Mouse (Mus musculus) intestine, embryonic 14.5 days (tissue): ENCODE measurements at regions not wholly inside any gene's neighbourhood (a gene's known extent, or its start where the extent isn't known, plus 50 kb on each side); places are given as distances from the start of the nearest gene placed in this dataset.

Source experiments
- ATAC-seq: fragments of 200-750 bp; cut with Nextera tagmentation; replicated peaks from 2 replicates; pipeline ENCODE4 v1.8.0; 2017; ENCODE audit warnings: low read depth, moderate number of reproducible peaks, moderate TSS enrichment, moderate library complexity; ENCODE audit not compliant: low FRiP score, low TSS enrichment
- DNase-seq: peaks from one replicate; pipeline ENCODE4 v3.0.0-alpha.2; 2018; ENCODE audit warnings: low spot score
- H3K27ac ChIP-seq: fragments of 300-500 bp; sonication (generic); 2 replicates; pipeline ENCODE4 v1.5.1; 2014; ENCODE audit warnings: low read depth, mild to moderate bottlenecking, control low read depth
- H3K27me3 ChIP-seq: fragments of 300-500 bp; sonication (generic); replicated peaks from 2 replicates; pipeline ENCODE4 v1.6.1; 2014; ENCODE audit warnings: low read length, control low read depth; ENCODE audit not compliant: control insufficient read depth, insufficient read depth
- H3K36me3 ChIP-seq: fragments of 300-500 bp; sonication (generic); 2 replicates; pipeline ENCODE4 v1.6.1; 2014; ENCODE audit warnings: low read length, control low read depth; ENCODE audit not compliant: control insufficient read depth, insufficient read depth
- H3K4me1 ChIP-seq: fragments of 300-500 bp; sonication (generic); replicated peaks from 2 replicates; pipeline ENCODE4 v1.6.1; 2014; ENCODE audit warnings: low read length, control low read depth, mixed read lengths; ENCODE audit not compliant: control insufficient read depth, insufficient read depth
- H3K4me2 ChIP-seq: fragments of 300-500 bp; sonication (generic); 2 replicates; pipeline ENCODE4 v1.6.1; 2014; ENCODE audit warnings: low read length
- H3K4me3 ChIP-seq: fragments of 300-500 bp; sonication (generic); 2 replicates; pipeline ENCODE4 v1.5.1; 2014; ENCODE audit warnings: low read depth, low read length, control low read depth, mixed read lengths
- H3K9ac ChIP-seq: fragments of 300-500 bp; sonication (generic); 2 replicates; pipeline ENCODE4 v1.6.1; 2014; ENCODE audit warnings: mild to moderate bottlenecking, low read length
- H3K9me3 ChIP-seq: fragments of 300-500 bp; sonication (generic); 2 replicates; pipeline ENCODE4 v1.6.1; 2016; ENCODE audit warnings: low read length, control low read depth; ENCODE audit not compliant: control insufficient read depth
- WGBS: fragments of 180-500 bp; shearing (Covaris S2); extraction: QIAGEN DNeasy Blood & Tissue Kit; methylation state at CpG from one replicate; pipeline ENCODE4 v1.1.7; 2014; 5-methylcytosine and 5-hydroxymethylcytosine counted together

GRCm38 (mm10) chr12:117346091-117346490, 170.2 kb upstream of the Rapgef5 start:
- DNase-seq, result no peak
- ATAC-seq, result no peak

GRCm38 (mm10) chr12:117347135-117347534, 169.1 kb upstream of the Rapgef5 start:
- no peak for ATAC-seq
- H3K27me3 ChIP-seq, result no peaks in the 10 kb centered on the region
- H3K36me3 ChIP-seq, result no peaks in the 10 kb centered on the region
- peaks cover 4% of the 10 kb centered on the region; the same call in 1 of the 2 replicates for H3K4me1 ChIP-seq
- H3K4me3 ChIP-seq, result no peak overlapping the region
- H3K9ac ChIP-seq, result no peak overlapping the region
- no peaks in the 10 kb centered on the region for H3K9me3 ChIP-seq
- H3K4me2 ChIP-seq, result no peak overlapping the region
- no peak overlapping the region for H3K27ac ChIP-seq
- no peak for DNase-seq
- WGBS, result 56% methylated on average over 3 of the region's 3 CpGs

More at GRCm38 (mm10) chr12:117346091-117346490, 170.2 kb upstream of the Rapgef5 start:
- 88% methylated on average over 2 of the region's 2 CpGs for WGBS
- Histone ChIP-seq H3K27ac (no peak overlapping the region), H3K4me3 (no peak overlapping the region), H3K27me3 (no peaks in the 10 kb centered on the region), H3K9me3 (no peaks in the 10 kb centered on the region), H3K4me2 (no peak overlapping the region), H3K4me1 (peaks cover 4% of the 10 kb centered on the region; the same call in 1 of the 2 replicates), H3K36me3 (no peaks in the 10 kb centered on the region), H3K9ac (no peak overlapping the region)

GRCm38 (mm10) chr12:117348516-117348915, 167.8 kb upstream of the Rapgef5 start:
- ATAC-seq (no peak), DNase-seq (no peak)
- Histone ChIP-seq H3K9ac (no peak overlapping the region), H3K4me3 (no peak overlapping the region), H3K4me1 (peaks cover 4% of the 10 kb centered on the region; the same call in 1 of the 2 replicates), H3K27me3 (no peaks in the 10 kb centered on the region), H3K27ac (no peak overlapping the region), H3K36me3 (no peaks in the 10 kb centered on the region), H3K4me2 (no peak overlapping the region), H3K9me3 (no peaks in the 10 kb centered on the region)
- WGBS, result 85% methylated on average over 3 of the region's 3 CpGs

DNA sequence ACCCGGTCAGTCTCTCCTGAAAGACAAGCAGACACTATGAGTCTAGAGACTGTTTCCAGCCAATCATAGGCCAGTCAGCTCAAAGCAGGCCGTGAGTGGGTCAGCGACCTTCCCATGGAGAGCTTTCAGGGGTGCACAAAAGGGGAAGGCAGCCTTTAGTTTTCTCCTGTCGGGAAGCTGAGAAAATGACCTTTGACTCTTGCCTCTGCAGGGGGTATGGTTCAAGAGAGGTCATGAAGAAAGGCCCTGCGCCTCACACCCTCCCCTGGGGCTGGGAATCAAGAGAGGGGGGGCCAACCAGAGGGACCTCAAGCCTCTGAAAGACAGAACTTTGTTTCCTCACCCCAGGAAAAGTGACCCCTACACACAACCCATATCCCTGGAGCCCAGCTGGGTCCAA, 164.4 kb upstream of the Rapgef5 start:
- H3K9ac ChIP-seq, result no peak overlapping the region
- H3K36me3 ChIP-seq, result no peaks in the 10 kb centered on the region
- ATAC-seq (no peak), DNase-seq (no peak)
- no peak overlapping the region for H3K27ac ChIP-seq
- no peaks in the 10 kb centered on the region for H3K4me1 ChIP-seq
- no peaks in the 10 kb centered on the region for H3K27me3 ChIP-seq
- 25% methylated on average over 5 of the region's 5 CpGs for WGBS
- no peaks in the 10 kb centered on the region for H3K9me3 ChIP-seq
- no peak overlapping the region for H3K4me3 ChIP-seq
- H3K4me2 ChIP-seq, result no peak overlapping the region

DNA sequence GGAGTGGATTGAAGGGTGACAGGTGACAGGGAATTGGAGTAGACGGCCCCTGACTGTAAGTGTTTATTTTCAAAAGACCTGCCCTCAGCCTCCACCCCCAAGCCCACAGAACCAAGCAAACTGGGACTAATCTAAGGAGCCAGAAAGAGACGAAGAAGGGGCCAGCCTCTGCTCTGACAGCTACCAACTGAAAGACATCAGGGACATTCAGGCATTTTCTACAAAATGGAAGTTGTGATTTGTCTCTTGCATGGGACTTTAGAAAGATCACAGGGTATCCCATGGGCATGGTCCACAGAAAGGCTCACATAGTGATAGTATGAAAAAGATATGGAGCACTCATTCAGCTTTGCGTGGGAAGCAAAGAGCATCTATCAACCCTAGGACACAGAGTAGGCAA, 163.8 kb upstream of the Rapgef5 start:
- 61% methylated on average over 3 of the region's 3 CpGs for WGBS
- DNase-seq, result no peak

GRCm38 (mm10) chr12:117352938-117353337, 163.3 kb upstream of the Rapgef5 start:
- Histone ChIP-seq H3K9me3 (no peaks in the 10 kb centered on the region), H3K4me1 (no peaks in the 10 kb centered on the region), H3K27ac (no peak overlapping the region), H3K27me3 (no peaks in the 10 kb centered on the region), H3K36me3 (no peaks in the 10 kb centered on the region), H3K4me3 (no peak overlapping the region), H3K9ac (no peak overlapping the region), H3K4me2 (no peak overlapping the region)
- ATAC-seq, result no peak
- no peak for DNase-seq

More for the DNA sequence above, 163.8 kb upstream of the Rapgef5 start:
- Histone ChIP-seq H3K27me3 (no peaks in the 10 kb centered on the region), H3K9me3 (no peaks in the 10 kb centered on the region), H3K4me3 (no peak overlapping the region), H3K36me3 (no peaks in the 10 kb centered on the region), H3K4me2 (no peak overlapping the region), H3K4me1 (no peaks in the 10 kb centered on the region), H3K9ac (no peak overlapping the region), H3K27ac (no peak overlapping the region)
- no peak for ATAC-seq

DNA sequence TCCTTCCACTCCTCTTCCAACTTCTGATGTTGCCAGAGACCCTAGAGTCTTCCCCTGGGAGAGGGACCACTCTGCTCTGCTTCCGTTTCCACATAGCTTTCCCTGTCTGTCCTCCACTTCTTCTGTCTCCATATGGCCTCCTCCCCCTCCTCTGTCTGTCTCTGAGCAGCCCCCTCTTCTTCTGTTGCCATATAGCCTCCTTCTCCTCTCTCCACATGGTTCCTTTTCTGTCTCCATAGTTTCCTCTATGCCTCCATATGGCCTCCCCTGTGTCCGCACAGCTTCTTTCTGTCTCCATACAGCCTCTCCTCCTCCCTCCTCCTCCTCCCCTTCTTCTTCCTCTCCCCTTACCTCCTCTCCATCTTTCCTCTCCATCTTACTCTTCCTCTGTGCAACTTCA, 158.5 kb upstream of the Rapgef5 start:
- Histone ChIP-seq H3K27me3 (no peaks in the 10 kb centered on the region), H3K4me3 (no peak overlapping the region), H3K27ac (no peak overlapping the region), H3K9ac (no peak overlapping the region), H3K4me1 (no peaks in the 10 kb centered on the region), H3K9me3 (no peaks in the 10 kb centered on the region), H3K36me3 (no peaks in the 10 kb centered on the region), H3K4me2 (no peak overlapping the region)
- ATAC-seq (no peak), DNase-seq (no peak)
- WGBS, result 81% methylated on average over 2 of the region's 2 CpGs

GRCm38 (mm10) chr12:117358891-117359290, 157.4 kb upstream of the Rapgef5 start:
- 97% methylated on average over 3 of the region's 3 CpGs for WGBS
- H3K36me3 ChIP-seq, result no peaks in the 10 kb centered on the region

GRCm38 (mm10) chr12:117360215-117360614, 156.1 kb upstream of the Rapgef5 start:
- no peak overlapping the region for H3K27ac ChIP-seq
- DNase-seq (no peak), ATAC-seq (no peak)
- H3K36me3 ChIP-seq, result no peaks in the 10 kb centered on the region
- 86% methylated on average over 4 of the region's 4 CpGs for WGBS
- H3K9me3 ChIP-seq, result no peaks in the 10 kb centered on the region
- no peaks in the 10 kb centered on the region for H3K27me3 ChIP-seq
- H3K4me2 ChIP-seq, result no peak overlapping the region
- no peak overlapping the region for H3K4me3 ChIP-seq
- no peak overlapping the region for H3K9ac ChIP-seq
- H3K4me1 ChIP-seq, result no peaks in the 10 kb centered on the region

More at GRCm38 (mm10) chr12:117358891-117359290, 157.4 kb upstream of the Rapgef5 start:
- no peak overlapping the region for H3K4me2 ChIP-seq
- ATAC-seq (no peak), DNase-seq (no peak)
- H3K9me3 ChIP-seq, result no peaks in the 10 kb centered on the region
- no peak overlapping the region for H3K27ac ChIP-seq
- no peaks in the 10 kb centered on the region for H3K4me1 ChIP-seq
- no peak overlapping the region for H3K9ac ChIP-seq
- no peak overlapping the region for H3K4me3 ChIP-seq
- no peaks in the 10 kb centered on the region for H3K27me3 ChIP-seq
